Mouse (Mus musculus) cerebral cortex, adult 2 months (tissue): Measurements from ENCODE around the gene Filip1.

ENCODE experiments used
- WGBS: fragments of 180-500 bp; shearing (Covaris S2); methylation state at CpG from one replicate; pipeline ENCODE4 v1.1.7; 2018; 5-methylcytosine and 5-hydroxymethylcytosine counted together

The Filip1 gene

GRCm38 (mm10) chr9:79898815-79899214 lies 113.8 kb downstream of the Filip1 start:
- 67% methylated on average over 3 of the region's 3 CpGs for WGBS

GRCm38 (mm10) chr9:79894665-79895064 lies 118.0 kb downstream of the Filip1 start:
- WGBS, result 72% methylated on average over 5 of the region's 5 CpGs

GRCm38 (mm10) chr9:79893841-79894612 lies 118.6 kb downstream of the Filip1 start:
- WGBS, result 74% methylated on average over 4 of the region's 4 CpGs

- WGBS, result 86% methylated on average over 1 of the region's 1 CpGs
Measured at GRCm38 (mm10) chr9:79892183-79892582, 120.5 kb downstream of the Filip1 start.

GRCm38 (mm10) chr9:79890488-79890887 lies 122.2 kb downstream of the Filip1 start:
- 53% methylated on average over 4 of the region's 4 CpGs for WGBS

GRCm38 (mm10) chr9:79889132-79889531 lies 123.5 kb downstream of the Filip1 start:
- 94% methylated on average over 6 of the region's 6 CpGs for WGBS

- 64% methylated on average over 11 of the region's 11 CpGs for WGBS
Measured at GRCm38 (mm10) chr9:79885244-79886210, 127.1 kb downstream of the Filip1 start.

- WGBS, result 88% methylated on average over 2 of the region's 2 CpGs
Measured at GRCm38 (mm10) chr9:79883139-79883538, 129.5 kb downstream of the Filip1 start.

- 92% methylated on average over 7 of the region's 7 CpGs for WGBS
Measured at GRCm38 (mm10) chr9:79880031-79880430, 132.6 kb downstream of the Filip1 start.

- 33% methylated on average over 20 of the region's 20 CpGs for WGBS
Measured at GRCm38 (mm10) chr9:79875522-79876131, 137.0 kb downstream of the Filip1 start.

- WGBS, result 57% methylated on average over 2 of the region's 2 CpGs
Measured at GRCm38 (mm10) chr9:79872598-79872997, 140.1 kb downstream of the Filip1 start.

GRCm38 (mm10) chr9:79869512-79869911 lies 143.1 kb downstream of the Filip1 start:
- 86% methylated on average over 5 of the region's 5 CpGs for WGBS

GRCm38 (mm10) chr9:79865998-79866397 lies 146.7 kb downstream of the Filip1 start:
- WGBS, result 77% methylated on average over 7 of the region's 7 CpGs

- WGBS, result 78% methylated on average over 6 of the region's 6 CpGs
Measured at GRCm38 (mm10) chr9:79862544-79862943, 150.1 kb downstream of the Filip1 start.

- 87% methylated on average over 6 of the region's 6 CpGs for WGBS
Measured at GRCm38 (mm10) chr9:79842615-79843014, 170.0 kb downstream of the Filip1 start.

GRCm38 (mm10) chr9:79831294-79831693 lies 181.4 kb downstream of the Filip1 start:
- WGBS, result 90% methylated on average over 1 of the region's 1 CpGs

GRCm38 (mm10) chr9:79830874-79831273 lies 181.8 kb downstream of the Filip1 start:
- WGBS, result 47% methylated on average over 4 of the region's 4 CpGs

GRCm38 (mm10) chr9:79829842-79830800 lies 182.5 kb downstream of the Filip1 start:
- WGBS, result 29% methylated on average over 23 of the region's 23 CpGs

GRCm38 (mm10) chr9:79827072-79827471 lies 185.6 kb downstream of the Filip1 start:
- 74% methylated on average over 2 of the region's 2 CpGs for WGBS

GRCm38 (mm10) chr9:79825526-79825925 lies 187.1 kb downstream of the Filip1 start:
- WGBS, result 64% methylated on average over 7 of the region's 7 CpGs

GRCm38 (mm10) chr9:79823856-79824255 lies 188.8 kb downstream of the Filip1 start:
- 66% methylated on average over 2 of the region's 2 CpGs for WGBS
